Mouse (Mus musculus): ENCODE results near the gene Ppip5k2. TPM values are rescaled to one million over a fixed set of nuclear protein-coding genes. Genes with fewer than 3 reads are reported as not detected.

Gene Ppip5k2
- polyA plus RNA-seq (2016; fragmentation: Nextera tagmentation; extraction: Ambion mirVana) = 46.5 and 50.6 TPM in 2 replicates

DNA sequence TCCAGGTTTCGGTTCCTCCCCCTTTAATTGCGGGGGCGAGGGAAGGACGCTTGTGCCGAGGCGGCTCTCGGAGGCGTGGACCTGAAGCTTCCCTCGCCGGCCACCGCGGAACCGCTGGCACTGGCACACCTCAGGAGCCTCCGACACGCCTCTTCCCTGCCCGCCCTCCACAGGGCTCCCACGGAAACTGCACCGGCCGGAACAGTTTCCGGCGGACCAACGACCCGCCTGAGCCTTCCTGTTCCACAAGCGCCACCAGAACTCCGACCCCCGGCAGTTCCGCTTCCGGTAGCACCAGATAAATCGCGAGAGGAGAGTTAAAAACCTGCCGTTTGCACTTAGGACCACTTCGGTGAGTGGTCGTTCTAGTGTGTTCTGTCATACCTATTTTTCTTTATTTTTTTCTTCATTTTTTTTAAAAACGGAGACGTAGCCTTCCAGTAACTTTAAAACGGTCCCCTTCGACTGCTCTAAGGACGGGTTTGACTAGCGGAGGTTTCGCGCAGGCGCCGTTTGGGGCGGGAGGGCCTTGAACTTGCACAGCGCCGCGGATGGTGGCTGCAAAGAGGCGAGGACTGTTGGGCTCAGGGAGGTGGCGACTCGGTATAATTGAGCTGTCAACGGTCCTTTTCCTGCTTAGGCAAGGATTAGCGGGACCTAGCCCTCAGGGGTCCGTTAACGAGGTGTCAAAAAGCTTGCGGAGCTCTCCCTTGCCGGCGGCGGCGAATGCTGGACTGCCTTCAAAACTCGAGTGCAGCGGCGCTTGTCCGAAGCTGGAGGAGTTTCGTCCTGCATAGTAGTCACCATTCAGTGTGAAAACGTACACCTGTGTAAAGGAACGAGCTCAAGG lies at the start of gene Ppip5k2, which contains the start of gene Gin1:
Gene Ppip5k2, minus strand, starts transcription at position 508 of the 850 bp plus-strand sequence.
Gene Gin1, plus strand, starts transcription at position 269 of the 850 bp plus-strand sequence.
- WGBS = under 1% methylated on average over 65 of the region's 66 CpGs
- Histone ChIP-seq H3K27ac (peak within 1 kb of the TSS; percentile 90), H3K36me3 (no peaks in the 10 kb centered on the region), H3K9me3 (replicated peaks) (no peaks in the 10 kb centered on the region), H3K4me3 (peak within 1 kb of the TSS; percentile 88), H3K4me1 (peaks cover 12% of the 10 kb centered on the region), H3K27me3 (ENCODE audit: low read depth, poor library complexity, severe bottlenecking) (no peaks in the 10 kb centered on the region; the same call in 1 of the 2 replicates)
- peak; percentile 97 for DNase-seq (ENCODE audit: low spot score)

- WGBS = 65% methylated on average over 2 of the region's 2 CpGs
- no peak overlapping the region for H3K4me3 ChIP-seq
Measured at GRCm38 (mm10) chr1:97809255-97809912, 39.2 kb upstream of the Ppip5k2 start.

GRCm38 (mm10) chr1:97804520-97804919 lies 34.3 kb upstream of the Ppip5k2 start:
- no peaks in the 10 kb centered on the region for H3K36me3 ChIP-seq
- H3K9me3 ChIP-seq (replicated peaks) = no peaks in the 10 kb centered on the region
- no peak overlapping the region for H3K27ac ChIP-seq
- DNase-seq (ENCODE audit: low spot score) = no peak
- no peaks in the 10 kb centered on the region for H3K27me3 ChIP-seq (ENCODE audit: low read depth, poor library complexity, severe bottlenecking)
- no peaks in the 10 kb centered on the region for H3K4me1 ChIP-seq
- no peak overlapping the region for H3K4me3 ChIP-seq

More at GRCm38 (mm10) chr1:97809255-97809912, 39.2 kb upstream of the Ppip5k2 start:
- no peaks in the 10 kb centered on the region for H3K27me3 ChIP-seq (ENCODE audit: low read depth, poor library complexity, severe bottlenecking)
- no peaks in the 10 kb centered on the region for H3K9me3 ChIP-seq (replicated peaks)
- H3K27ac ChIP-seq = no peak overlapping the region
- no peaks in the 10 kb centered on the region for H3K36me3 ChIP-seq
- no peak for DNase-seq (ENCODE audit: low spot score)
- no peaks in the 10 kb centered on the region for H3K4me1 ChIP-seq

- Histone ChIP-seq H3K4me1 (no peaks in the 10 kb centered on the region), H3K36me3 (no peaks in the 10 kb centered on the region), H3K27ac (no peak overlapping the region), H3K27me3 (ENCODE audit: low read depth, poor library complexity, severe bottlenecking) (no peaks in the 10 kb centered on the region), H3K9me3 (replicated peaks) (no peaks in the 10 kb centered on the region), H3K4me3 (no peak overlapping the region)
- no peak for DNase-seq (ENCODE audit: low spot score)
- 62% methylated on average over 4 of the region's 4 CpGs for WGBS
Measured at GRCm38 (mm10) chr1:97802207-97802902, 32.1 kb upstream of the Ppip5k2 start.

GRCm38 (mm10) chr1:97795936-97796335 lies 25.7 kb upstream of the Ppip5k2 start:
- H3K36me3 ChIP-seq = no peaks in the 10 kb centered on the region

GRCm38 (mm10) chr1:97794110-97794509 lies 23.9 kb upstream of the Ppip5k2 start:
- Histone ChIP-seq H3K36me3 (no peaks in the 10 kb centered on the region), H3K9me3 (replicated peaks) (no peaks in the 10 kb centered on the region), H3K4me1 (no peaks in the 10 kb centered on the region), H3K27ac (no peak overlapping the region), H3K4me3 (no peak overlapping the region), H3K27me3 (ENCODE audit: low read depth, poor library complexity, severe bottlenecking) (no peaks in the 10 kb centered on the region)
- no peak for DNase-seq (ENCODE audit: low spot score)
- WGBS = 91% methylated on average over 3 of the region's 3 CpGs

More at GRCm38 (mm10) chr1:97795936-97796335, 25.7 kb upstream of the Ppip5k2 start:
- H3K4me1 ChIP-seq = no peaks in the 10 kb centered on the region
- no peak for DNase-seq (ENCODE audit: low spot score)
- H3K4me3 ChIP-seq = no peak overlapping the region
- H3K27me3 ChIP-seq (ENCODE audit: low read depth, poor library complexity, severe bottlenecking) = no peaks in the 10 kb centered on the region
- no peak overlapping the region for H3K27ac ChIP-seq
- WGBS = 92% methylated on average over 9 of the region's 9 CpGs
- no peaks in the 10 kb centered on the region for H3K9me3 ChIP-seq (replicated peaks)

- H3K4me1 ChIP-seq = no peaks in the 10 kb centered on the region
- H3K36me3 ChIP-seq = no peaks in the 10 kb centered on the region
- no peak overlapping the region for H3K4me3 ChIP-seq
- no peak overlapping the region for H3K27ac ChIP-seq
- WGBS = 93% methylated on average over 2 of the region's 2 CpGs
- H3K9me3 ChIP-seq (replicated peaks) = no peaks in the 10 kb centered on the region
- no peak for DNase-seq (ENCODE audit: low spot score)
- H3K27me3 ChIP-seq (ENCODE audit: low read depth, poor library complexity, severe bottlenecking) = no peaks in the 10 kb centered on the region
Measured at GRCm38 (mm10) chr1:97788490-97788889, 18.3 kb upstream of the Ppip5k2 start.

GRCm38 (mm10) chr1:97787674-97788073 lies 17.5 kb upstream of the Ppip5k2 start:
- H3K9me3 ChIP-seq (replicated peaks) = no peaks in the 10 kb centered on the region

DNA sequence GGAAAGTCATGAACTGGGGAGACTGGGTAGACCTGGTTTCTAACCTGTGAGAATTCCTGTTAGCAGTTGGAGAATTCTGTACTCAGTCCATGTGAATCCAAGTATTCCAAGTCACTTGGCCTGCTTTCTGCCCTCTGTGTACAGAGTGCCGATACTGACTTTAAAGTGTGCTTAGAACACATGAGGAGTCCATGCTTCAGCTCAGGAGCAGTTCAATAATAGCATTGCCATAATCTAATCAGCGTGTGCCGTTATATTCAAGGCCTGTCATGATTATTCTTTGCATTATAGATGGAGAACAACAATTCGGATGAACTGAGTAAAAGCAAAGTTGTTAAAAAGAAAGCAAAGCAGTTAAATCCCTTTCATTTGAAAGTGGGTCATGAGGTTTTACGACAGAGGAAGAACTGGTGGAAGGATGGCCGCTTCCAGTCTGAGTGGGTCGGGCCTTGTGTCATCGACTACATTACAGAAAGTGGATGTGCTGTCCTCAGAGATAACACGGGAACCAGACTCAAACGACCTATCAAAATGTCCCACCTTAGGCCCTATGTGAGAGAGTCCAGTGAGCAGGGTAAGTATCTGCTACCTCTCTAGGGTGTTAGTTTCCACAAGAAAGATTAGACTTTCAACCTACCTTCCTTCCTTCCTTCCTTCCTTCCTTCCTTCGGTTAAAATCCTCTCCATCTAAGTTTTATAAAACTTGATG lies 15.6 kb upstream of the Ppip5k2 start:
- H3K9me3 ChIP-seq (replicated peaks) = no peaks in the 10 kb centered on the region
- no peaks in the 10 kb centered on the region for H3K27me3 ChIP-seq (ENCODE audit: low read depth, poor library complexity, severe bottlenecking)
- no peaks in the 10 kb centered on the region for H3K36me3 ChIP-seq
- H3K4me3 ChIP-seq = no peak overlapping the region
- DNase-seq (ENCODE audit: low spot score) = no peak
- no peak overlapping the region for H3K27ac ChIP-seq
- H3K4me1 ChIP-seq = no peaks in the 10 kb centered on the region
- WGBS = 91% methylated on average over 11 of the region's 11 CpGs

More at GRCm38 (mm10) chr1:97787674-97788073, 17.5 kb upstream of the Ppip5k2 start:
- Histone ChIP-seq H3K27me3 (ENCODE audit: low read depth, poor library complexity, severe bottlenecking) (no peaks in the 10 kb centered on the region), H3K36me3 (no peaks in the 10 kb centered on the region), H3K4me1 (no peaks in the 10 kb centered on the region), H3K27ac (no peak overlapping the region), H3K4me3 (no peak overlapping the region)
- WGBS = 89% methylated on average over 3 of the region's 3 CpGs
- no peak for DNase-seq (ENCODE audit: low spot score)

GRCm38 (mm10) chr1:97784928-97785327 lies 14.7 kb upstream of the Ppip5k2 start:
- H3K9me3 ChIP-seq (replicated peaks) = no peaks in the 10 kb centered on the region
- H3K4me3 ChIP-seq = no peak overlapping the region
- H3K4me1 ChIP-seq = no peaks in the 10 kb centered on the region
- no peak overlapping the region for H3K27ac ChIP-seq
- no peaks in the 10 kb centered on the region for H3K36me3 ChIP-seq
- 83% methylated on average over 7 of the region's 7 CpGs for WGBS
- no peak for DNase-seq (ENCODE audit: low spot score)
- H3K27me3 ChIP-seq (ENCODE audit: low read depth, poor library complexity, severe bottlenecking) = no peaks in the 10 kb centered on the region

DNA sequence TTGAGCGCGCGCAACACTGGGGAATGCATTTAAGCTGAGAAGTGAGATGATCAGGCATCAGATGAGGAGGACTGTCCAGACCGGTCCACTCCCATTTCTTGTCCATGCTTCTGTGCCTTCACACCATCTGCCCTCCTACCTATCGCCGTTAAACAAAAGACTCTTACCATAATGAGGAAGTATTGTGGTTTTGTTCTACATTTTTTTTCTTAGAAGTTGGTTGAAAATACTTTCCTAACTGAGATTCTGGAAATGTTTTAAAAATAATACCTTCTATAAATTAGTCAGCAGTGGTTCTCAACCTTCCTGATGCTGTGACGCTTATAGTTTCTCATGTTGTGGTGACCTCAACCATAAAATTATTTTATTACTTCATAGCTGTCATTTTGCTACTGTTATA lies 11.5 kb upstream of the Ppip5k2 start:
- DNase-seq (ENCODE audit: low spot score) = no peak
- Histone ChIP-seq H3K4me1 (no peaks in the 10 kb centered on the region), H3K9me3 (replicated peaks) (no peaks in the 10 kb centered on the region), H3K27me3 (ENCODE audit: low read depth, poor library complexity, severe bottlenecking) (no peaks in the 10 kb centered on the region), H3K36me3 (no peaks in the 10 kb centered on the region), H3K27ac (no peak overlapping the region), H3K4me3 (no peak overlapping the region)
- 96% methylated on average over 7 of the region's 7 CpGs for WGBS

- 94% methylated on average over 2 of the region's 2 CpGs for WGBS
- Histone ChIP-seq H3K36me3 (no peaks in the 10 kb centered on the region), H3K27ac (no peak overlapping the region), H3K27me3 (ENCODE audit: low read depth, poor library complexity, severe bottlenecking) (no peaks in the 10 kb centered on the region; the same call in 1 of the 2 replicates), H3K4me1 (peaks cover 4% of the 10 kb centered on the region; the same call in 1 of the 2 replicates), H3K9me3 (replicated peaks) (no peaks in the 10 kb centered on the region), H3K4me3 (no peak overlapping the region)
- DNase-seq (ENCODE audit: low spot score) = no peak
Measured at GRCm38 (mm10) chr1:97773973-97774372, 3.8 kb upstream of the Ppip5k2 start.

Data from limb, embryonic 10.5 days (tissue).